Mouse (Mus musculus) ovary, postnatal 10 days (tissue): Measurements from ENCODE around the gene Tbc1d21.

Experiments used
- DNase-seq: peaks from one replicate; pipeline ENCODE4 v3.0.0; 2022; ENCODE audit warnings: low spot score

Gene Tbc1d21

DNA sequence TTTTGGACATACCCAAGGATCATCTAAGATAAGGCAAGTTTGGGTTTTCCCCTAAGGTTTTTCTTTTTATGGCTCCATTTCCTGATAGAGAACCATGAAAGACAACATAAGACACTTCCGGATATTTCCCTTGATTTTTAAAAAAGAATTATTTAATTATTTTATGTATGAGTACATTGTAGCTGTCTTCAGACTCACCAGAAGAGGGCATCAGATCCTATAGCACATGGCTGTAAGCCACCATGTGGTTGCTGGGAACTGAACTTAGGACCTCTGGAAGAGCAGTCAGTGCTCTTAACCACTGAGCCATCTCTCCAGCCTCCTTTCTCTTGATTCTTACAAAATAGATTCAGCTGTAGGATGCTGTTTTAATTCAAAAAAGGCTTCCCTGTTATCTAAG, 28.5 kb downstream of the Tbc1d21 start:
- no peak for DNase-seq

DNA sequence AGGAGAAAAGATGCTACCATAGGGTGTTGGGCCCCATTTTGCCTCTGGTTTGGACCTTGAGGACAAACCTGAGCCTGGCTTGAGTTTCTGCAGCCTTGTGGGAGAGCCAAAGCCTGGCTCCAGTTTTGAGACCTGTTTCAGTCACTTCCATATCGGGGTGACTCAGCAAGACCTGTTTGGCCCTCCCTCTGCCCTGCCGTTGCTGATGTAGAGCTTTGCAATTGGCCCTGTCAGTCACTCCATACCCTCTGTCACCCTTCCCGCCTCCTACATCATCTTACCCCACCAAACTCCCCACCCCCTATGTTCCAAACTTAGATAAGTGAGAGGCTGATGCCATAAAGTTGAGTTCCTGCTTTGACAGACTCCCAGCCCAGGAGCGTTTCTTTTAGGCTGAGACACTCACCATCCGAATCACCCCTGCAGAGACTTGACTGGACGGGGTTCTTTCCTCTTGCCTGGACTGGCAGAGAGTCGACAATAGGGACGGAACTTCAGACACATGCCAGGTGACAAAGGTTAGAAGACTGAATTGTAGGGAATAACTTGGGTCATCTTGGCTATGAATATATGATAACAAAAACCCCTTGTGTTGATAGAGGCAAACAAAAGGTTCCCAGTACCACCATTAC, 33.5 kb downstream of the Tbc1d21 start:
- no peak for DNase-seq

DNA sequence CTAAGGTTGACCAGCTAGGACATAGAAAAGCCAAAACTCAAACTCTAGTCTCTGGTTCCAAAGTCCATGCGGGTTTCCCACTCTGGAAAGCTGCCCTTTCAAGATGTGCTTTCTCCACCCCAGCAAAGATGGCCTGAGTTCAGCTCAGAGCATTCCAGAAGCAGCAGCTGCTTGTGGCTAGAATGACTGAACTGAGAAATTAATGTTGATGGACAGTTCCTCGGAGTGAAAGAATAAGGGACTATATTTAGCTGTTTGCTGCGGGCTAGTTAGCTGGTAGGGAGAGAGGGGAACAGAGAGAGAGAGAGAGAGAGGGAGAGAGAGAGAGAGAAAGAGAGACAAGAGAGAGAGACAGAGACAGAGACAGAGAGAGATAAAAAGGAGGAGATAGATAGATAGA, 39.0 kb downstream of the Tbc1d21 start:
- DNase-seq: no peak

DNA sequence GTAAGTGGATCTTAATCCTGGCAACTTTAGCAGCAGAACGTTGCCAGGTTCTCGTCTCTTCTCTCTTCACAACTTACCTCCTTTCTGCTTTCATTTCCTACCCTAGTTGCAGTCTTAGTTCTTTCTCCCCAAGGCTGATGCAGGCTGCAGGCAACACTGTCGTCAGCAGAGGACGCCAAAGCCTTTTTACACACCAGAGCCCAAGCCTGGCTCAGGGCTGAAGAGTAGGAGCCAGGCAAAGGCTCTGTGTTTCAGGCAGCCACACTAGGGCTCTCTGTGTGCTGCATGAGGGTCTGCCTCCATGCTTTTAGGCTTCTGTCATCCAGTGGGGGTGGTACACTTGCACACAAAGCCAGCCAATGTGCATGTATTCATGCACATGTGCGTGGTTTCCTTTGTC, 40.0 kb downstream of the Tbc1d21 start:
- no peak for DNase-seq

DNA sequence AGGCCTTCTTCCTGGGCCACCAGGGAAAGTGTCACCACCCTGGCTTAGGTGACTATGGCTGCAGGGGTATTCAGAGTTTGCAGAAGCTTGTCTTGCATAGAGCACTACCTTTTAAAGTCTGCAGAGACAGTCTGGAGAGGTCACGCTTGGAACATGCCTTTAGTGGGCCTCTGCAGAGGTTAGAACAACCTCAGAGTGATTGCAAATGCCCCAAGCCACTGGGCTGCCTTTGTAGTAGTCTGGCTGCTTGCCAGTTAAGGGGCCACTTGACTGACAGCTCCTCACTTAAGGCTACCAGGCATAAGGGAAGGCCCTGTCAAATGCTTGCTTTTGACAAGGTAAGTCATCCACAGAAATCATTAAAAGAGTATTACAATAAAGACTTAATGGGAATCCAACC, 42.9 kb downstream of the Tbc1d21 start:
- DNase-seq: no peak

DNA sequence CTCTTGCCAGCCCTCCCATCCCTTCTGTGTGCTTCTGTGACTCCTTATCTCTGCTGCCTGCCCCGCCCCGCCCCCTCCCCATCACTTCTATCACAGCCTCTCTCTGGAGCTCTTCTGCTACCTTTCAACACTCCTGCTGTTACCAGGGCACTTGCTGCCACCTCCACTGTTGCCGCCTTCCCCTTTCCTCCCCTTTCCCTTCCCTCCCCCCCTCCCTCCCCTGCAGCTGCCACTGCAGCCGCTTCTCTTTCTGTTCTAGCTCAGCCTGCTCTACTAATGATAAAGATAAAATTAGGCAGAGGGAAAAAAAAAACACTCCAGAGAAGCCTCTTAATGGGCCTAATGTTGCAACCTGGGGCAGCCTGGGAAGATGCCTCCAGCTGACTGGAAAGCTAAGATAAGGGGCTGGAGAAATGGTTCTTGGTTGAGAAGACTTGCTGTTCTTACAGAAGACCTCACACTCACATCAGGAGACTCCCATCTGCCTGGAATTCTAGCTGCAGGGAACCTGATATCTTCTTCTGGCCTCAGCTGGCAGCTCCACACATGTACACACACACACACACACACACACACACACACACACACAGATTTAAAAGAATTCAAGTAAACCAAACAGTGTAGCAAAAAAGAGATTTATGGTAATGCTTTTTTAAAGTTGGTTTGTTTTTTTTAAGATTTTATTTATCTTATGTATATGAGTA, 43.6 kb downstream of the Tbc1d21 start:
- DNase-seq: no peak

DNA sequence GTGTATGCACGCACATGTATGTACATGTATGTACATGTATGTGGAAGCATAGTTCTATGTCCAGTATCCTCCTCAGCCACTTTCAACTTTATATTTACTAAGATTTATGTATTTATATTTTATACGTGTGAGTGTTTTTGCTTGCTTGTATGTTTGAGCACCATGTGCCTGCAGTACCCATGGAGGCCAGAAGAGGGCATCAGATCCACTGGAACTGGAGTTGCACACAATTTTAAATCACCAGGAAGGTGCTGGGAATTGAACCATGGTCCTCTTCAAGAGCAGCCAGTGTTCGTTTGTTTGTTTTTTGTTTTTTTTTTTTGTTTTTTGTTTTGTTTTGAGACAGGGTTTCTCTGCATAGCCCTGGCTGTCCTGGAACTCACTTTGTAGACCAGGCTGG, 48.6 kb downstream of the Tbc1d21 start:
- DNase-seq: no peak

DNA sequence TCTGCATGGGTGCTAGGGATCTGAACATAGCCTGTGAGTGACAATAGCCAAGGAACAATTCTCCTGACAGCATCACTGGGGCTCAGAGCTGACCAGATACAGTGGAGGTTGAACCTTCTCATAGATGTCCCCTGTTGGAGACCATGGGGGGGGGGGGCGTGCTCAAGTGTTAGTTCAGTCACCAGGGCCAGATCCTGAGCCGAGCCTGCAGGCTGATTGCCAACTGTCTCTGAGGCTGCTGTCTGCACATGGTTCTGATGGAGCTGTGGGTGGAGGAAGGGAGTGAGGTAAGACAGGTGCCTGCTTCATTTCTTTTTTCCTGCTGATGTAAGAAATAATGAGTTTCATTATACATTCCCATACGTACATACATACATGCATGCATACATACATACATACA, 51.9 kb downstream of the Tbc1d21 start:
- DNase-seq: no peak

DNA sequence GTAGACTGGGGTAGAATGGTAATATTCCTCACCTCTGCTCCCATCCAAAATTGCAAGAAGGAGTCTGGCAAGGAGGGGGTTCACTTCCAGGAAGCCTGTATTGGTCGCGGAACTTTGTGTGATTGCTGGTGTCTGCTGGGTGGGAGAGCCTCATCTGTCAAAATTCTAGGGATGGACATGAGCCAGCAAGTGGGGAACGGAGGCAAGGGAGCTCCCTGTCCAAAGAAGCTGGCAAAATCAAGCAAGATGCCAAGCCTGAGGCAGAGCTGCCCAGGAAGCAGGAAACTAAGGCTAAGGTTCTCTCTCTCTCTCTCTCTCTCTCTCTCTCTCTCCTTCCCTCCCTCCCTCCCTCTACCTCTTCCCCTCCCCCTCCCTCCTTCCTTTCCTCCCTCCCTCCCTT, 52.9 kb downstream of the Tbc1d21 start:
- DNase-seq: no peak

DNA sequence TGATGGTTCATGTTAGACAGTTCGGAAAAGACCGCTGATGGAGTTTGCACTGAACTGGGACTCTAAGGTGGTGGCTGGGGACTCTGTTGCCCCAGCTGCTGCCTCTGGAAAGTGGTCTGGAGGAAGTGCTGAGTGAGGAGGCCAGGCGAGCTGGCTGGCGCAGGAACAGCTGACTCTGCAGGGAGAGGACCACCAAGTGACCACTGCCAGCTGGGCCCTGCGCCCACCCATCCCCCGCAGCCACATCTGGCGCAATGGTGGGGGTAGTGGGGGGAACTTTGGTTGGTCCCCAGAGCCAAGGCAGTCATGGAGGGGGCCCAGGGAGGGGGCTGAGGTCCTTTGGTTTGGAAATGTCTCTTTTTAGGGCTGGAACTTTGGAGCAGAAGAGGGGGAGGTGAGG, 53.5 kb downstream of the Tbc1d21 start:
- no peak for DNase-seq

DNA sequence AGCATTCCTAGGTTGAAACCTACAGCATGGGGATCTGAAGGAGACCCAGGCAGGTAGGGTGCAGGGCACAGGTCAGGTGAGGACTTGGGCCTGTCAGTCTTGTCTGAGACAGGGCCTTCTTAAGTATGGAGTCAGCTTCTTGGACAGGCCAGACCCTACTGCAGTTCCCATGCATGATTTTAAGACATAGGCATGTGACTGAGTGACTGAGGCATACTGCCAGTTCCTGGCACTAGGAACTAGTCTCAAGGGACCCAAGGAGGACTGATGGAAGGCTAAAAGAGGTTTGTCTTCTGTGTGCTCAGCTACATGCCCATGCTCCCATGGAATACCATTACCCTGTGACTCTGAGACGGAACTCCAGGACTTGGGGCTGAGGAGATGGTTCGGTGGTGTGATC, 54.4 kb downstream of the Tbc1d21 start:
- no peak for DNase-seq

DNA sequence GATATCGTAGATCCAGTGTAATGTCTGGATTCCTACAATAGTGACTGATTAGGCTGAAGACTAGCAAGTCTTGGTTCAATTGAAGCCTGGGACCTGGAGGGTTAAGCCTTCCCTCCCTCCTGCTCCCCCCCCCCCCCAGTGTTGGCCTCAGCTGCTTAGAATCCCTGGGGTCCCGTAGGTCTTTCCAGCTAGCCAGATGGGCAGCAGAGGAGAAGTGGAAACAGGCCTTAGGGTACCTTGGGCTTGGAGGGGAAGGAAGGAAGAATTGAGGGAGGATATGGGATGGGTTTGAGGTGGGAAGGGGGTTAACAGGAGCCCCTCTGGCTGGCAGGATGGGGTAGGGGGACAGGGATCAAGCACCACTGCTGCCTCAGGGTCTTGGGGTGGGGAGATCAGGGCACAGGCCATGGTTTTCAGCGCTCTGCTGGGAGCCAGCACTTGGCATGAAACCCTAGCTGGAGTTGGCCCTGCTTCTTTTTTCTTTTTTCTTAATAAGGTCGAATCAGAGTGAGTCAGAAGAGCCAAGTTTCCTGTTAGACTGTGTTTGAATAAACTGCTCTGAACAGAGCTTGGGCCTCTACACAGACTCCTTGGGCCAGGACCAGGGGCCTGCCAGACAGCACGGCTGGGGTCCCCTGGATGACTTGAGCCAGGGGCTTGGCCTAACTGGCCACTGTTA, 55.4 kb downstream of the Tbc1d21 start:
- no peak for DNase-seq

DNA sequence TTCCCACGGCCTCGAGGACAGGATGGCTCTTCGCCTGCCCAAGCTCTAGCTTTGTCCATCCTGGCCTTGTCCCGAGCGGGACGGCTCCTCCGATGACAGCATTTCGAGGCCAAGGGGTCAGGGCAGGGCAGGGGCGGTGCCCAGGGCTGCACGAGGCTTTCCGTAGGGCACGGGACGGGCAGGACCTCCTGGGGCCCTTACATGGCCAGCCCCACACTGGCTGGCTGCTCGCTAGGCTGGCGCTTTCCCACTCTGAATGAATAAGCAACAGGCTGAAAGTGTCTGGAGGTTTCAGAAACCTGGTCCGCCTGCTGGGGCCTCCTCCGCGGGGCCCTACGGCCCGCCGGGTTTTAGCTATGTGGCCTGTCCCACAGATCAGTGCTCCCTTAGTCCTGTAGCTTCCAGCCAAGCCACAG, 57.3 kb downstream of the Tbc1d21 start, which contains the start of gene Loxl1:
Gene Loxl1 (minus strand): TSS at position 243 of the 416 bp plus-strand sequence.
- DNase-seq: no peak

DNA sequence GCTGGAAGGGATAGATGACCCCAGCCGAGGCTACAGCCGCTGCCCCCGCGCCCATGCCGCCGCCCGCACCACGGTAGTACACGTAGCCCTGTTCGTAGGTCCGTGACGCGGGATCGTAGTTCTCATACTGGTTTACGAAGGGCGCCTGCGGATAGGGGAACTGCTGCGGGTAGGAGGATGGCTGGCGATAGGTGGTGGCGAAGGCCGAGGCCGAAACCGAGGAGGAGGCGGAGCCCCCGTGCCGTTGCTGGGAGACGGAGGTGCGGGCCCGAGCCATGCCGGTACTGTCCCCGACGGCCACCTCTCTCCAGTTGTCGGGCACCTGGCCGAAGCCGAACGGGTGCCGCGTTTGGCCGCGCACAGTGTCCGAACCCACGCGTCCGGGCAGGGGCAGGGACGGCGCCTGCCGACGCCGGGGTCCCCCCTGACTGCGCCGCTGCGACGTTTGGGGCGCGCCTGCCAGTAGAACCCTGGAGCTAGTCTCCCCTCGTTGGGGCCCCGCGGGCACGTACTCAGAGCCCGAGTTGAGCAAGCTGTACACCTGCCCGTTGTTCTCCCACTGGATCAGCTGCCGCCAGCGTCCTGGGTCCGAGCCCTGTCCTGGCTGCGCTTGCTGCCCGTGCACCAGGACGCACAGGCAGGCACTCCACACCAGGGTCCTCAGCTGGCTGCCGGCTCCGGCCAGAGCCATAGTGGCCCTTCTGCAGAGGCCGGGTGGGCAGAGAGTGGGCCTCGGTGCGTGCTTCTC, 57.9 kb downstream of the Tbc1d21 start:
- no peak for DNase-seq

DNA sequence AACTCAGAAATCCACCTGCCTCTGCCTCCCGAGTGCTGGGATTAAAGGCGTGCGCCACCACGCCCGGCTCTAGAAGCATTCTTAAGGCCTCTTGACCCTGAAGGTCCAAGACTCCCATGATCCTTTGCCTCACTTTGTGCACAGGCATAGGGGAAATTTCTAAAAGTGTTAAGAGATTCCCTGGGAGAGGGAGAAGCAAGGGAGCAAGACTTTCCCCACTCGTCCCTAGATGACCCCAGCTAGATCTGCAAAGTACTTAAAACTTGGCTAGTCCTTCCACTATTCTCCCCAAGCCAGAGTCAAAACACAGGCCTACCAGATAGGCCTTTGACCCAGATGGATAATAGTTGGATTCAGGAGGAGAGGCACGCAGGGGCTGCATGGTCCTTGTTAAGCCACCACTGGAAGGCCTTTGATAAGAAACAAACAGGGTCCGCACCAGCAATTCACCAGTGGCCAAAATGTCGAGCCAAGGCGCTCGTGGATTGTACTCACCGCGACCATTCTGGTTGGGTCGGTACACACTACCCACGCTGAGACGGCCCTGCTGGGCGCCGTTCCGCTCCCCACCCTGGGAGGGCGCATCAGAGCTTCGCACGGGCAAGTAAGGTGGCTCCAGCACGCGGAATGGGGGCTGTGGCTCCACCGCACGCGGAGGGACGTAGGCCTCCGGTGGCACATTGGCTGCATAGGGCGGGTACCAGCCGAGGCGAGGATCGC, 58.9 kb downstream of the Tbc1d21 start:
- DNase-seq: no peak

DNA sequence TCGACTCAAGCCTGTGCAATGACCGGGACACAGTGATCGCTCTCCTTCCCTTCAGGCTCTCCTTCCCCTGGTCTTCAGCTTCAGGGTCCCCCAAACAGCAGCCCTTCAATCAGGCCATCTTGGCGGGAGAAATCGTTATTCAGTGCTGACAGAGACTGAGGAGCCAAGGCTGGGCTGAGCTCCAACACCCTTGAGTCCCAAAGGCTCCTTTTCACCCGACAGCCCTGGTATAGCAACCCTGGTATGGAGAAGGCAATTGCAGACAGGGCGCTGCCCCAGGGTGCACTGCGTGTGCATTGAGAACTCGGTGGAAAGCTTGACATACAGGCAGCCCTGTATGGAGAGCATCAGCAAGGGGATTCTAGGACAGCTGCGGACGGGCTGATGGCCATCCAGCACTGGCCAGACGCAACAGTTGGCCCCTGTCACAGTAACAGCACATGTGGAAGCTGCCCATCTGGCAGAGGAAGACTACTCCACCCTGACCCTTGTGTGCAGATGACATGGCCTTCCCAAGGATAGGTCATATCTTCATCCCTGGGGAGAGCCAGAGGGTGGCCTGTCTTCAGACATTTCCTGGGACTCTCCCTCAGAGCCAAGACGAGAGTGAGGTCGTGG, 60.1 kb downstream of the Tbc1d21 start:
- DNase-seq: no peak
